Mouse (Mus musculus) ES-Bruce4 (cell line): ENCODE results near the gene Tars2. TPM values are rescaled to one million over a fixed set of nuclear protein-coding genes. Genes with fewer than 3 reads are reported as not detected.

Experiments
- H3K27ac ChIP-seq: 2 replicates; pipeline ENCODE4 v1.5.1; 2012; ENCODE audit warnings: low read length, inconsistent platforms; ENCODE audit not compliant: insufficient read depth
- H3K27me3 ChIP-seq: 2 replicates; pipeline ENCODE4 v1.6.1; 2012; ENCODE audit warnings: mild to moderate bottlenecking, low read length, inconsistent platforms; ENCODE audit not compliant: control insufficient read depth, poor library complexity, insufficient read depth, severe bottlenecking
- H3K36me3 ChIP-seq: 2 replicates; pipeline ENCODE4 v1.6.1; 2012; ENCODE audit warnings: inconsistent platforms, mild to moderate bottlenecking, low read length, moderate library complexity; ENCODE audit not compliant: control insufficient read depth, poor library complexity, insufficient read depth, severe bottlenecking
- H3K4me1 ChIP-seq: one replicate; pipeline ENCODE4 v1.8.1; 2011; ENCODE audit warnings: low read length; ENCODE audit not compliant: control insufficient read depth, insufficient read depth
- H3K4me3 ChIP-seq: 2 replicates; pipeline ENCODE4 v1.5.1; 2011; ENCODE audit warnings: low read depth, mild to moderate bottlenecking, low read length
- H3K9ac ChIP-seq: 2 replicates; pipeline ENCODE4 v1.6.1; 2012; ENCODE audit warnings: low read depth, mild to moderate bottlenecking, inconsistent platforms; ENCODE audit not compliant: poor library complexity, severe bottlenecking
- H3K9me3 ChIP-seq: replicated peaks from 2 replicates; pipeline ENCODE4 v1.6.1; 2012; ENCODE audit warnings: mild to moderate bottlenecking, low read length, inconsistent platforms; ENCODE audit not compliant: control insufficient read depth, poor library complexity, insufficient read depth, severe bottlenecking
- CTCF ChIP-seq: IDR thresholded peaks from one replicate; pipeline ENCODE4 v1.8.1; 2011; ENCODE audit warnings: low read depth, low read length
- EP300 ChIP-seq: IDR thresholded peaks from 2 replicates; pipeline ENCODE4 v1.6.1; 2011; ENCODE audit warnings: low read depth, low read length; ENCODE audit not compliant: insufficient read depth
- POLR2A ChIP-seq: IDR thresholded peaks from one replicate; pipeline ENCODE4 v1.8.1; 2011; ENCODE audit warnings: low read length; ENCODE audit not compliant: insufficient read depth
- polyA plus RNA-seq: library from polyadenylated mRNA; stranded (reverse); fragments of >200 nt; gene quantifications from 2 replicates; pipeline ENCODE4 v1.2.4, GENCODE M21; 2011; ENCODE audit warnings: low read depth; ENCODE audit not compliant: missing spikeins, insufficient read depth, insufficient read length

Gene Tars2
- polyA plus RNA-seq, 1 experiment: 78.3 TPM

- no peaks in the 10 kb centered on the region for H3K9me3 ChIP-seq
- TF ChIP-seq CTCF: no peak
- no peak for TF ChIP-seq POLR2A
- no peak for TF ChIP-seq EP300
- no peak overlapping the region for H3K27ac ChIP-seq
- no peak overlapping the region for H3K9ac ChIP-seq
- peaks cover 2% of the 10 kb centered on the region for H3K4me1 ChIP-seq
- no peaks in the 10 kb centered on the region for H3K36me3 ChIP-seq
- H3K4me3 ChIP-seq: no peak overlapping the region
- H3K27me3 ChIP-seq: no peaks in the 10 kb centered on the region
Observed at GRCm38 (mm10) chr3:95793662-95794061, 33.7 kb upstream of the Tars2 start.

- H3K9me3 ChIP-seq: no peaks in the 10 kb centered on the region
- no peak overlapping the region for H3K27ac ChIP-seq
- no peak for TF ChIP-seq EP300
- TF ChIP-seq POLR2A: no peak
- no peak for TF ChIP-seq CTCF
- no peaks in the 10 kb centered on the region for H3K27me3 ChIP-seq
- H3K4me3 ChIP-seq: no peak overlapping the region
- peaks cover 50% of the 10 kb centered on the region for H3K36me3 ChIP-seq
- no peak overlapping the region for H3K9ac ChIP-seq
- no peaks in the 10 kb centered on the region for H3K4me1 ChIP-seq
Observed at GRCm38 (mm10) chr3:95785501-95785900, 25.5 kb upstream of the Tars2 start.

DNA sequence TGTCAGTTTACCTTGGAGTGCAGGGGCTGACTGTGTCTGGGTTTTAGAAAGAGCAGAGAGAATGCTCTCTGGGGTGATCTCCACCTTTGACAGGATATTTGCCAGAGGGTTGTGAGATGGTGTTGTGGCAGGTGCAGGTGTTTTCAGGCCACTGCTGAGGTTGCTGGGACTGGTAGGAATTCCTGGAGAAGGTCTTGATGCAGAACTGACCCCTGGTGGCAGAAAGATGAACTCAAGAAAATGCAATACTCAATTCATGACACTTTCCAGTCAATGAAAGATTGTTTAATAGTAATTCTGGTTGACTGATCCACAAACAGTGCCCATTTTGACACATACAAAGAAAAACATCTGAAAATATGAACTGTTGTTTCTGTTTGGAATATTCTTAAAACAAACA lies 12.0 kb upstream of the Tars2 start:
- Histone ChIP-seq H3K36me3 (peaks cover 18% of the 10 kb centered on the region), H3K9me3 (no peaks in the 10 kb centered on the region), H3K9ac (no peak overlapping the region), H3K4me3 (no peak overlapping the region), H3K4me1 (no peaks in the 10 kb centered on the region), H3K27ac (no peak overlapping the region), H3K27me3 (no peaks in the 10 kb centered on the region)
- no peak for TF ChIP-seq EP300
- TF ChIP-seq POLR2A: no peak
- TF ChIP-seq CTCF: peak; percentile 40

- H3K36me3 ChIP-seq: no peaks in the 10 kb centered on the region; the same call in none of the 2 replicates
- H3K9ac ChIP-seq: no peak overlapping the region
- no peaks in the 10 kb centered on the region for H3K27me3 ChIP-seq
- no peaks in the 10 kb centered on the region for H3K9me3 ChIP-seq
- H3K4me1 ChIP-seq: no peaks in the 10 kb centered on the region
- H3K27ac ChIP-seq: no peak overlapping the region
- no peak overlapping the region for H3K4me3 ChIP-seq
- TF ChIP-seq CTCF (no peak), EP300 (no peak), POLR2A (no peak)
Observed at GRCm38 (mm10) chr3:95765534-95765933, 5.5 kb upstream of the Tars2 start.

GRCm38 (mm10) chr3:95763811-95764210 lies 3.8 kb upstream of the Tars2 start:
- Histone ChIP-seq H3K27ac (peak overlapping the region; percentile 16; the same call in 1 of the 2 replicates), H3K4me3 (no peak overlapping the region), H3K4me1 (no peaks in the 10 kb centered on the region), H3K27me3 (no peaks in the 10 kb centered on the region), H3K9ac (no peak overlapping the region), H3K36me3 (no peaks in the 10 kb centered on the region), H3K9me3 (no peaks in the 10 kb centered on the region)
- TF ChIP-seq EP300: no peak
- no peak for TF ChIP-seq POLR2A
- no peak for TF ChIP-seq CTCF

GRCm38 (mm10) chr3:95762961-95763360 lies 3.0 kb upstream of the Tars2 start:
- Histone ChIP-seq H3K27me3 (no peaks in the 10 kb centered on the region), H3K27ac (peak overlapping the region; percentile 90), H3K9ac (0 out of 2 replicates have a peak overlapping the region, but pooled peaks have one; percentile 28), H3K4me1 (no peaks in the 10 kb centered on the region), H3K9me3 (no peaks in the 10 kb centered on the region), H3K36me3 (no peaks in the 10 kb centered on the region), H3K4me3 (no peak overlapping the region)
- TF ChIP-seq EP300 (no peak), POLR2A (no peak), CTCF (peak; percentile 6)
